Mouse (Mus musculus): ENCODE results near the gene Meis2. TPM values are rescaled to one million over a fixed set of nuclear protein-coding genes. Genes with fewer than 3 reads are reported as not detected.

The Meis2 gene
- 139 and 175 TPM in 2 replicates for polyA plus RNA-seq (2015; fragmentation: Nextera tagmentation; extraction: Ambion mirVana)

GRCm38 (mm10) chr2:116065570-116066005 is at the start of gene Meis2:
TSS of gene Meis2 (minus strand) at chr2:116065839.
- ATAC-seq (ENCODE audit: low FRiP score), result peak; percentile 82
- H3K27me3 ChIP-seq, result 0 out of 2 replicates have a peak, but pooled peaks cover 4% of the 10 kb centered on the region
- peaks cover 28% of the 10 kb centered on the region for H3K4me1 ChIP-seq (replicated peaks)
- WGBS, result 0% methylated on average over 22 of the region's 37 CpGs
- no peaks in the 10 kb centered on the region for H3K9me3 ChIP-seq
- H3K9ac ChIP-seq, result peak within 1 kb of the TSS; percentile 100
- peak within 1 kb of the TSS; percentile 99 for H3K27ac ChIP-seq
- H3K4me3 ChIP-seq, result peak within 1 kb of the TSS; percentile 83
- peaks cover 1% of the 10 kb centered on the region; the same call in 1 of the 2 replicates for H3K36me3 ChIP-seq
- H3K4me2 ChIP-seq, result peak within 1 kb of the TSS; percentile 87

GRCm38 (mm10) chr2:116106194-116106593 is 40.6 kb upstream of the Meis2 start:
- H3K27me3 ChIP-seq, result no peaks in the 10 kb centered on the region
- H3K27ac ChIP-seq, result no peak overlapping the region
- H3K9ac ChIP-seq, result no peak overlapping the region
- ATAC-seq (ENCODE audit: low FRiP score), result no peak
- H3K36me3 ChIP-seq, result no peaks in the 10 kb centered on the region
- H3K4me3 ChIP-seq, result no peak overlapping the region
- H3K4me2 ChIP-seq, result no peak overlapping the region
- 66% methylated on average over 4 of the region's 4 CpGs for WGBS
- H3K4me1 ChIP-seq (replicated peaks), result peaks cover 5% of the 10 kb centered on the region; the same call in 1 of the 2 replicates
- H3K9me3 ChIP-seq, result no peaks in the 10 kb centered on the region

- Histone ChIP-seq H3K9ac (no peak overlapping the region), H3K27ac (no peak overlapping the region), H3K9me3 (no peaks in the 10 kb centered on the region), H3K27me3 (no peaks in the 10 kb centered on the region), H3K4me2 (no peak overlapping the region), H3K4me1 (replicated peaks) (peaks cover 5% of the 10 kb centered on the region; the same call in 1 of the 2 replicates), H3K36me3 (no peaks in the 10 kb centered on the region), H3K4me3 (no peak overlapping the region)
- WGBS, result 67% methylated on average over 3 of the region's 3 CpGs
- no peak for ATAC-seq (ENCODE audit: low FRiP score)
Observed at GRCm38 (mm10) chr2:116105179-116105578, 39.5 kb upstream of the Meis2 start.

GRCm38 (mm10) chr2:116103411-116103996 is 37.9 kb upstream of the Meis2 start:
- H3K9me3 ChIP-seq, result no peaks in the 10 kb centered on the region
- H3K4me3 ChIP-seq, result no peak overlapping the region
- H3K4me2 ChIP-seq, result no peak overlapping the region

DNA sequence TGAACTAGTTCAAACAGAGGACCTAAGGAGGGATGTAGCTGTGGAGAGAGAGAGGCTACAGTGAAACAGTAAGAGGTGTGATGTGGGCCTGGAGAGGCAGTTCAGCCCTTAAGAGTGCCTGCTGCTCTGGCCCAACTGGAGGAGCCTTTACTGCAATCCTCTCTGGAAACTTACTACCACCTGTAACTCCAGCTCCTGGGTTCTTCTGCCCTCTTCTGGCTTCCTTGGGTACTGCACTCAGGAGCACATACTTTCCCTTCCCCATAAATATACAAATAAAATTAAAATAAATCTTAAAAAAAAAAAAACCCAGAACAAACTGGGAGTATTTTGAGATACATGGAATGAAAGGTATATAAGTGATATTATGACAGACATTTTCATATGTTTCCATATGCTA is 35.6 kb upstream of the Meis2 start:
- Histone ChIP-seq H3K9me3 (no peaks in the 10 kb centered on the region), H3K9ac (no peak overlapping the region), H3K4me3 (no peak overlapping the region), H3K4me1 (replicated peaks) (peaks cover 5% of the 10 kb centered on the region; the same call in 1 of the 2 replicates), H3K27me3 (no peaks in the 10 kb centered on the region), H3K36me3 (no peaks in the 10 kb centered on the region), H3K27ac (no peak overlapping the region), H3K4me2 (no peak overlapping the region)
- ATAC-seq (ENCODE audit: low FRiP score), result no peak

More at GRCm38 (mm10) chr2:116103411-116103996, 37.9 kb upstream of the Meis2 start:
- no peak overlapping the region for H3K27ac ChIP-seq
- no peak overlapping the region for H3K9ac ChIP-seq
- peak; percentile 57; the same call in 1 of the 2 replicates for ATAC-seq (ENCODE audit: low FRiP score)
- 50% methylated on average over 5 of the region's 5 CpGs for WGBS
- no peaks in the 10 kb centered on the region for H3K36me3 ChIP-seq
- H3K4me1 ChIP-seq (replicated peaks), result peaks cover 5% of the 10 kb centered on the region; the same call in 1 of the 2 replicates
- H3K27me3 ChIP-seq, result no peaks in the 10 kb centered on the region

- 71% methylated on average over 2 of the region's 2 CpGs for WGBS
- ATAC-seq (ENCODE audit: low FRiP score), result no peak
- H3K27me3 ChIP-seq, result peaks cover 9% of the 10 kb centered on the region; the same call in 1 of the 2 replicates
Observed at GRCm38 (mm10) chr2:116080961-116081360, 15.3 kb upstream of the Meis2 start.

DNA sequence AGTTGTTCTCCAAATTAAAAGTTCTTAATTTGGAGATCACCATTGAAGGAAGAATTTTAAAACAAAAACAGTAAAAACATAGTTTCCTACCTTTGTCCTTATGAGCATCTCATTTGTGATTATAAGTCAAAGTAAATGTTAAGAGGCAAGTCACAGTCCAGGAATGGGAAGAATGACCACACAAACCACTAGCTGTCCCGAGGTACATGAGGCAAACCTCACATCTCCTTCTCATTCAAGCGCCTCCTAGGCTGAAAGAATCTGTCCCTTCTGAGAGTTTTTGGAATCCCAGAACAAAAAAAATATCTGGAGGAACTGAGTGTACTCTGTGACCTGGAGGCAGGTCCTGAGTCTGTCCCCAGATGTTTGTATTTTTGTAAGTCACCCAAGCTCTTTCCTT is 13.2 kb upstream of the Meis2 start:
- H3K27ac ChIP-seq, result no peak overlapping the region
- H3K9me3 ChIP-seq, result peaks cover 9% of the 10 kb centered on the region
- peaks cover 16% of the 10 kb centered on the region for H3K4me1 ChIP-seq (replicated peaks)
- no peak overlapping the region for H3K4me2 ChIP-seq
- H3K9ac ChIP-seq, result no peak overlapping the region
- 85% methylated on average over 2 of the region's 2 CpGs for WGBS
- H3K4me3 ChIP-seq, result no peak overlapping the region
- H3K27me3 ChIP-seq, result peaks cover 13% of the 10 kb centered on the region; the same call in 1 of the 2 replicates
- H3K36me3 ChIP-seq, result peaks cover 3% of the 10 kb centered on the region; the same call in 1 of the 2 replicates
- ATAC-seq (ENCODE audit: low FRiP score), result no peak

More at GRCm38 (mm10) chr2:116080961-116081360, 15.3 kb upstream of the Meis2 start:
- Histone ChIP-seq H3K4me3 (no peak overlapping the region), H3K4me1 (replicated peaks) (peaks cover 4% of the 10 kb centered on the region), H3K36me3 (peaks cover 3% of the 10 kb centered on the region; the same call in 1 of the 2 replicates), H3K9me3 (peaks cover 9% of the 10 kb centered on the region), H3K27ac (no peak overlapping the region), H3K4me2 (no peak overlapping the region), H3K9ac (no peak overlapping the region)

- Histone ChIP-seq H3K27ac (no peak overlapping the region), H3K36me3 (peaks cover 3% of the 10 kb centered on the region; the same call in 1 of the 2 replicates), H3K9ac (no peak overlapping the region), H3K4me1 (replicated peaks) (peaks cover 22% of the 10 kb centered on the region), H3K4me2 (no peak overlapping the region), H3K27me3 (peaks cover 13% of the 10 kb centered on the region; the same call in 1 of the 2 replicates), H3K9me3 (peaks cover 9% of the 10 kb centered on the region), H3K4me3 (no peak overlapping the region)
- ATAC-seq (ENCODE audit: low FRiP score), result no peak
- WGBS, result 83% methylated on average over 3 of the region's 3 CpGs
Observed at GRCm38 (mm10) chr2:116077716-116078115, 12.1 kb upstream of the Meis2 start.

GRCm38 (mm10) chr2:116076752-116077480 is 11.3 kb upstream of the Meis2 start:
- Histone ChIP-seq H3K9me3 (peaks cover 9% of the 10 kb centered on the region), H3K36me3 (peaks cover 3% of the 10 kb centered on the region; the same call in 1 of the 2 replicates), H3K4me3 (no peak overlapping the region), H3K9ac (no peak overlapping the region), H3K4me1 (replicated peaks) (peaks cover 30% of the 10 kb centered on the region), H3K27ac (no peak overlapping the region), H3K4me2 (no peak overlapping the region), H3K27me3 (peaks cover 13% of the 10 kb centered on the region; the same call in 1 of the 2 replicates)
- no peak for ATAC-seq (ENCODE audit: low FRiP score)

DNA sequence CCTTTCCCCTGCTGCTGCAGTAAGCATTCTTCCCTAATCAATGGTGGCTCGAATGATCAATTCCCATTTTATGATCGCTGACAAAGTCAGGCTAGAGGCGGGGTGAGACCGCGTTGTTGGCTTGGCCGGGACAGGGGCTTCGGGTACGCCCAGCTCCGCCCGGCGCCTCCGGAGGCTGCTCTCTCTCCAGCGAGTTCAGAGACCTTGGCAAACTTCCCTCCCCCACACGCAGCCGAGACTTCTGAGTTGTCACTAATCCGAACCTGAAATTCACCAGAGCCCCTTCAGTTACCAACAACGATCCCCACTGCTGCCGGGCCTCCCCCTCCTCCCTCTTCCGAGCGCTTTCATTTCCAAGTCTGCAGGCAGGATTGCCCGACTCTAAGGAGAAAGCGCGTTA is 10.3 kb upstream of the Meis2 start:
- Histone ChIP-seq H3K4me2 (peak overlapping the region; percentile 87), H3K36me3 (no peaks in the 10 kb centered on the region), H3K27ac (peak overlapping the region; percentile 85), H3K4me1 (replicated peaks) (peaks cover 37% of the 10 kb centered on the region), H3K9ac (peak overlapping the region; percentile 77), H3K9me3 (no peaks in the 10 kb centered on the region), H3K4me3 (peak overlapping the region; percentile 41), H3K27me3 (peaks cover 13% of the 10 kb centered on the region; the same call in 1 of the 2 replicates)
- WGBS, result under 1% methylated on average over 23 of the region's 23 CpGs
- peak; percentile 71 for ATAC-seq (ENCODE audit: low FRiP score)

DNA sequence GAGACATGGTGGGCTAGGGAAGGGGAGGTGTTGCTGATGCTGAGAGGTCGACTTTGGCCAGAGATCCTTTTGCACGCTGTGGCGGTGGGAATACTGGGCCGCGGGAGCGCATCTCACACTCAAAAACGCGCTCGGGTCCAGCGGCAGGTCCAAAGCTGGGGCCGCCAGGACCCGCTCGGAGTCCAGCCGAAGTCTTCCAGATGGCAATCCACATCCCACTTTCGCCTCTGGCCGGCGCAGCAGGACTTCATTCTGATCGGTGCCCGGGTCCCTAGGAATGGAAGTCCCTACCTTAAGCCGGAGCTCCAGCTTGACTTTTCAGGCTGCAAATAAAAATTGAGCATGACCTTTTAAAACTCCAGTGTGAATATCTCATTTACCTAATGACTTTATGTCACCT is 9.8 kb upstream of the Meis2 start:
- peaks cover 39% of the 10 kb centered on the region for H3K4me1 ChIP-seq (replicated peaks)
- H3K36me3 ChIP-seq, result no peaks in the 10 kb centered on the region
- H3K27ac ChIP-seq, result peak overlapping the region; percentile 85
- H3K4me3 ChIP-seq, result peak overlapping the region; percentile 41
- H3K4me2 ChIP-seq, result peak overlapping the region; percentile 87
- ATAC-seq (ENCODE audit: low FRiP score), result peak; percentile 41; the same call in 1 of the 2 replicates
- no peaks in the 10 kb centered on the region for H3K9me3 ChIP-seq
- WGBS, result under 1% methylated on average over 20 of the region's 20 CpGs
- peak overlapping the region; percentile 77 for H3K9ac ChIP-seq
- peaks cover 13% of the 10 kb centered on the region; the same call in 1 of the 2 replicates for H3K27me3 ChIP-seq

DNA sequence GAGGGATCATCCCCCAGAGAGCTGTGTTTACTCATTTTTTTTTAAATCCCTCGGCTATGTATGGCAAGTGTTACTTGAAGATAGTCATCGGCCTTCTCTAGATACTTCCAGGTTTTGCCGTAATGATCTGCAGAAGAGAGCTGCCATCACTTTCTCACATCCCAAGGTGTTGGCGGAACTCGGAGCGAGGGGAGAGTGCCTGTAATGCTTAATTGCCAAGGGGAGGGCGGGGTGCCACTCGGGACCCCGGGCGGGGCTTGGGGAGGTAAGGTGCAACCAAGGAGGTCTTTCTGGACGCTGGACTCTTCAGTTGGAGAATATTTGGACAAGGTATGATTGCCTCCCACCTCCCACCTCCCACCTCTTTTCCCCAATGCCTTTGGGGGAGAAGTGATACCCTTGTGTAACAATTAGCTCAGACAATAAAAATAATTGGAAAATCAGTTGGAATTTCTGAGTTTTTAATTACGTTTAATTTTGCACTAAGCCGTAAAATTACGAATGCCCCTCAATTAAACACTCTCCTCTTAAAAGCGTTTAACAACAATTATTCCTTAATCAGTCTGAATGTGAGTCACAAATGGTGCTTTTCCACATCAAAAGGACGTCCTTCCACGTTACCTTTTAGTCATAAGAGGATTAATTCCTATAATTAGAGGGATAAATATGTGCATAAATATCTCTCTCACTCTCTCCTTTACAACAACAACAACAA is 9.2 kb upstream of the Meis2 start:
- H3K36me3 ChIP-seq, result no peaks in the 10 kb centered on the region
- peaks cover 16% of the 10 kb centered on the region; the same call in 1 of the 2 replicates for H3K27me3 ChIP-seq
- H3K9me3 ChIP-seq, result no peaks in the 10 kb centered on the region
- ATAC-seq (ENCODE audit: low FRiP score), result no peak
- H3K4me1 ChIP-seq (replicated peaks), result peaks cover 39% of the 10 kb centered on the region
- H3K27ac ChIP-seq, result peak overlapping the region; percentile 85
- WGBS, result 9% methylated on average over 17 of the region's 17 CpGs
- H3K4me3 ChIP-seq, result peak overlapping the region; percentile 41
- peak overlapping the region; percentile 77 for H3K9ac ChIP-seq
- peak overlapping the region; percentile 87 for H3K4me2 ChIP-seq

Data from hindbrain, embryonic 13.5 days (tissue).